Mouse (Mus musculus): ENCODE results near the gene Atxn1l. TPM values are rescaled to one million over a fixed set of nuclear protein-coding genes. Genes with fewer than 3 reads are reported as not detected.

Gene Atxn1l
- polyA plus RNA-seq, 1 experiment from 2014 or later = 7.3 TPM

DNA sequence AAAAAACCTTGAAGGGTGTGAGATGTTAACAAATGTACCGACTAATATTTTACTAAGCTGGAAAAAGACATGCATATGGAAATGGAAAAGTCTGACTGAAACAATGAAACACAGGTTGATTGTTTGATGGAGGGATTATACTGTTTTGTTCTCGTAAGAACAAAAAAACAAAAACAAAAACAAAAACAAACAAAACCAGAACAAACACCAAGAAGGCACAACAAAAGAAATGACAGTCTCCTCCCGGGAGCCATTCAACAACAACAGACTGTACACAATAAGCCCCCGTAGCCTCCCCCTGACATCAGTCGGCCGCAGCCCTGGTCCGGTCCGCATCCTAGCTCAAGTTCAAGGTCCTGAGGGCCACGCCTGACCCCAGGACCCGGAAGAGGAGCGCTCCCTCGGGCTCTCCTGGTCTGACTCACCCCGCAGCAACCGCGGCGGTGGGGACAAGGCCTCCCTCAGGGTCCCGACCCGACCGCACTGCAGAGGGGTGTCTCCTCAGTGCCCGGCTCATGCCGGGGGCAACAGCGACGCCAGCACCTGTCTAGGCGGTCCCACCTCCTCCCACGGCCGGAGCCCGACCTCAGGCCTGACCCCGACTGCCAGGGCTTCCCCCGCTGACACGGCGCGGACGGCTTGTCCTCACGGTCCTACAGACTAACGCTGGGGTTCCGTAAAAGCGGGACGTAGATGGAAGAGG is 44.9 kb downstream of the Atxn1l start:
- Histone ChIP-seq H3K4me2 (replicated peaks) (peak overlapping the region; percentile 62), H3K9ac (replicated peaks) (peak overlapping the region; percentile 94), H3K4me3 (peak overlapping the region; percentile 94), H3K27me3 (peaks cover 7% of the 10 kb centered on the region), H3K27ac (replicated peaks) (peak overlapping the region; percentile 79), H3K36me3 (0 out of 2 replicates have a peak, but pooled peaks cover 4% of the 10 kb centered on the region), H3K4me1 (peaks cover 23% of the 10 kb centered on the region), H3K9me3 (no peaks in the 10 kb centered on the region)
- WGBS = 1% methylated on average over 38 of the region's 38 CpGs
- peak; percentile 75 for ATAC-seq (ENCODE audit: low FRiP score, low read depth)

DNA sequence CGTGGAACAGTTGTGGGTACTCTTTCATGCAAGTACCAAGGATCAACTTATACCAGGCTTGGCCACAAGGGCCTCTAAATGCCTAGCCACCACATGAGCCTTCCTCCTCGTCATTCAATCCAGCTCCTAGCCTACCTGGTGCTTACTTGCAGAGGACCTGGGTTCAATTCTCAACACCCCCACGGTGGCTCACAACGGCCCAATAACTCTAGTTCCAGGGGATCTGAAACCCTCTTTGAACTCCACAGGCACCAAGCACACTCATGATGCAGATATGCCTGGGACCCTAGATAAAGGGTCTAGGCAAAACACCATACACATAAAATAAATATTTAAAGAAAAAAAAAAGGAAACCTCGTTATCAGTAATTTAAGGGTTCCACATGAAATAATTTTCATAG is 45.8 kb downstream of the Atxn1l start:
- Histone ChIP-seq H3K4me3 (peak overlapping the region; percentile 94), H3K36me3 (0 out of 2 replicates have a peak, but pooled peaks cover 4% of the 10 kb centered on the region), H3K9me3 (no peaks in the 10 kb centered on the region), H3K4me2 (replicated peaks) (peak overlapping the region; percentile 62), H3K27ac (replicated peaks) (no peak overlapping the region), H3K4me1 (peaks cover 23% of the 10 kb centered on the region), H3K9ac (replicated peaks) (peak overlapping the region; percentile 94; the same call in 1 of the 2 replicates), H3K27me3 (peaks cover 7% of the 10 kb centered on the region)
- WGBS = 56% methylated on average over 5 of the region's 5 CpGs
- ATAC-seq (ENCODE audit: low FRiP score, low read depth) = no peak

DNA sequence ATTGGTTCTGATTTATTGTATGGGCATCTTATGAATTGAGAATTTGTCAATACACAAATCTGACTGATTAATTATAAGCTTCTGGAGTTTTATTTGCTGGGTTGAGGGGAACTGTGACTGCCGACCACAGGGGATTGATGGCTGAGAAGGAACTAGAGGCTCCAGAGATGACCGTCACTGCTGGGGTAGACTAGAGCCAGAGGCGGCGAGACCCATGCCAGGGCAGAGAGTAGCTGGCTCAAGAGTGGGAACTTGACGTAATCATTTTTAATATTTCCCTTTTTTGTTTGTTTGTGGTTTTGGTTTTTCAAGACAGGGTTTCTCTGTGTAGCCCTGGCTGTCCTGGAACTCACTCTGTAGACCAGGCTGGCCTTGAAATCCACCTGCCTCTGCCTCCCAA is 50.3 kb downstream of the Atxn1l start:
- Histone ChIP-seq H3K9me3 (no peaks in the 10 kb centered on the region), H3K27ac (replicated peaks) (no peak overlapping the region), H3K4me3 (no peak overlapping the region), H3K9ac (replicated peaks) (no peak overlapping the region), H3K27me3 (no peaks in the 10 kb centered on the region), H3K4me1 (peaks cover 19% of the 10 kb centered on the region), H3K36me3 (peaks cover 17% of the 10 kb centered on the region), H3K4me2 (replicated peaks) (no peak overlapping the region)
- WGBS = 93% methylated on average over 5 of the region's 5 CpGs
- no peak for ATAC-seq (ENCODE audit: low FRiP score, low read depth)

DNA sequence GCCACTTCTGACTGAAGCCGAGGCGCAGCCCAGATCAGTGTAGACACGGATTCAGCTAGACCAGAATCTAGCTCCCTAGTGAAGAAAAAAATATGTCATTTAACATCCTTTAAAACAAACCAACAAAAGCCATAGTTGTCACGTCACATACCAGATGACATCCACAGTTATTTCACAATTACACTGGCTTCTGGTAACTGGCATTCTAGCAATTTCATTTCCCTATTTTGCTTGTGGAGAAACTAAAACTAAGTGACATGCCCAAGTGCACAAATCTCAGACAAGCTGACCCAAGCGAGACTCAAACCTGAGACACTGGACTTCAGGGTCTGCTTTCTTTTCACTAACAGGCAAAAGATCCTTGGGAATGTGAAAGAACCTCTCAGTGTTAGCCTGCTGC is 55.4 kb downstream of the Atxn1l start:
- Histone ChIP-seq H3K4me1 (no peaks in the 10 kb centered on the region), H3K9me3 (no peaks in the 10 kb centered on the region), H3K27ac (replicated peaks) (no peak overlapping the region), H3K4me3 (no peak overlapping the region), H3K9ac (replicated peaks) (no peak overlapping the region), H3K27me3 (no peaks in the 10 kb centered on the region), H3K4me2 (replicated peaks) (no peak overlapping the region), H3K36me3 (peaks cover 59% of the 10 kb centered on the region)
- WGBS = 94% methylated on average over 5 of the region's 5 CpGs
- no peak for ATAC-seq (ENCODE audit: low FRiP score, low read depth)

DNA sequence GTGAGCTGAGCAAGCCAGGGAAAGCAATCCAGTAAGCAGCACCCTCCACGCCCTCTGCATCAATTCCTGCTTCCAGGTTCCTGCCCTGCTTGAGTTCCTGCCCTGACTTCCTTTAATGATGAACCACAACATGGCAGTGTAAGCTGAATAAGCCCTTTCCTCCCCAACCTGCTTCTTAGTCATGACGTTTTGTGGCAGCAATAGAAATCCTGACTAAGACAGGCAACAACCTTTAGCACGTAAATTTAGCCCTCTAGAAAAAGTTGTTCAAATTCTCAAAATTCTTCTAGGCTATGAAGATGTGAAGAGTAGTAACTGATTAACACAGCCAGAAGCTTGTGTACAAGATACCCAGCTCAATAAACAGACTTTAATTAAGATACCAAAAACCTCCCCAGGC is 56.0 kb downstream of the Atxn1l start:
- ATAC-seq (ENCODE audit: low FRiP score, low read depth) = no peak
- H3K4me2 ChIP-seq (replicated peaks) = no peak overlapping the region
- H3K9me3 ChIP-seq = no peaks in the 10 kb centered on the region
- H3K27me3 ChIP-seq = no peaks in the 10 kb centered on the region
- no peak overlapping the region for H3K9ac ChIP-seq (replicated peaks)
- no peaks in the 10 kb centered on the region for H3K4me1 ChIP-seq
- peaks cover 64% of the 10 kb centered on the region for H3K36me3 ChIP-seq
- no peak overlapping the region for H3K4me3 ChIP-seq
- WGBS = 86% methylated on average over 3 of the region's 3 CpGs
- no peak overlapping the region for H3K27ac ChIP-seq (replicated peaks)

Other genes with a start within 250 kb of the Atxn1l start
- gene Pmfbp1, start 243.7 kb downstream of the Atxn1l start, polyA plus RNA-seq (2016; fragmentation: Nextera tagmentation; extraction: Ambion mirVana) = 1.7 and 1.8 TPM in 2 replicates
- gene Dhx38, start 171.9 kb downstream of the Atxn1l start, polyA plus RNA-seq (2016; fragmentation: Nextera tagmentation; extraction: Ambion mirVana) = 30.3 and 32.4 TPM in 2 replicates
- gene Txnl4b, start 171.8 kb downstream of the Atxn1l start, polyA plus RNA-seq (2016; fragmentation: Nextera tagmentation; extraction: Ambion mirVana) = 26.9 and 27.1 TPM in 2 replicates
- gene Hp, start 158.6 kb downstream of the Atxn1l start, polyA plus RNA-seq (2016; fragmentation: Nextera tagmentation; extraction: Ambion mirVana) = 0.29 and 0.33 TPM in 2 replicates
- gene Dhodh, start 129.1 kb downstream of the Atxn1l start, polyA plus RNA-seq (2016; fragmentation: Nextera tagmentation; extraction: Ambion mirVana) = 38.6 and 41.6 TPM in 2 replicates
- 0.11 and 0.45 TPM in 2 replicates for gene Pkd1l3, start 123.2 kb downstream of the Atxn1l start, polyA plus RNA-seq (2016; fragmentation: Nextera tagmentation; extraction: Ambion mirVana)
- gene Ist1, start 44.5 kb downstream of the Atxn1l start, polyA plus RNA-seq (2016; fragmentation: Nextera tagmentation; extraction: Ambion mirVana) = 172 and 181 TPM in 2 replicates
- 74.6 and 80.7 TPM in 2 replicates for gene Zfp821, start 32.2 kb downstream of the Atxn1l start, polyA plus RNA-seq (2016; fragmentation: Nextera tagmentation; extraction: Ambion mirVana)
- 67.1 and 72.4 TPM in 2 replicates for gene Ap1g1, start 40.8 kb upstream of the Atxn1l start, polyA plus RNA-seq (2016; fragmentation: Nextera tagmentation; extraction: Ambion mirVana)
- gene Phlpp2, start 130.8 kb upstream of the Atxn1l start, polyA plus RNA-seq (2016; fragmentation: Nextera tagmentation; extraction: Ambion mirVana) = 3.9 and 4.1 TPM in 2 replicates
- gene Marveld3, start 224.5 kb upstream of the Atxn1l start, polyA plus RNA-seq (2016; fragmentation: Nextera tagmentation; extraction: Ambion mirVana) = 0.68 and 1.0 TPM in 2 replicates